Mouse (Mus musculus) CD8-positive naive resting alpha-beta T cell, adult 57 days (primary cell): ENCODE data around the gene G3bp2. TPM values are rescaled to one million over a fixed set of nuclear protein-coding genes. Genes with fewer than 3 reads are reported as not detected.

ENCODE experiments used
- total RNA-seq: library from RNA; stranded (reverse); gene quantifications from one replicate; pipeline ENCODE4 v1.2.4, GENCODE M21; 2023

The G3bp2 gene
- total RNA-seq = 106 TPM

DNA sequence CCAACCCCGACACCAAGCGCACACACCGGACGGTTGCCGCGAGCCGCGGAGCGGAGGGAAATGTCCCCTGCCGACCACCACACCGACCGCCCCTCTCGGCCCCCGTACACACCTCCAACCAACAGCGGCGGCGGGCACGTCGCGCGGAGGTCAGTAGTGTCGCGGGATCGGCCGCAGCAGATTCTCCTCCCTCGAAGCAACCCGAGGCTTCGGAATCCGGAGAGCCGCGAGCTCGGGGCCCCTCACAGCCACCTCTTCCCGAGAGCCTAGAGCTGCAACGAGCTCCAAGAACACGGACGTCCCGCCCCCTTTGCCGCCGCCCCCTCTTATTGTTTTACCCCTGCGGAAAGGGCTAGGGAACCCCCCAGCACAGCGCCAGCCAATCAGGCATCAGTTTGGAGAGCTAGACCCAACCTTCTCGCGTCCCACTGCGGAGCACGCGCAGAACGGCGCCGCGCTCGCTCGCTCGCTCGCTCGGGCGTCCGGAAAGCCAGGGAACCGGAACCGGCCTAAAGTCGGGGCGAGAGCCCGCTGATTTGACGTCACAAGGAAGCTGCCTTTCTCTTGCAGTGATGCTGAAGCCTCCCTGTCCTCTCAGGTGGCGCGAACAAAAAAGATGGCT lies at the start of gene G3bp2:
G3bp2 (minus strand) TSS at position 303 of the 622 bp plus-strand sequence.

GRCm38 (mm10) chr5:92043783-92044182 lies 39.7 kb downstream of the G3bp2 start, which contains the start of gene Cdkl2:
Gene Cdkl2, minus strand, starts transcription at chr5:92043883.

Other genes starting within 250 kb of the G3bp2 start
- 76.5 TPM for gene Rchy1, start 120.7 kb downstream of the G3bp2 start, total RNA-seq
- not detected for gene Odaph, start 96.2 kb downstream of the G3bp2 start, total RNA-seq
- gene Cdkl2, start 39.8 kb downstream of the G3bp2 start, total RNA-seq = 1.0 TPM
- 58.7 TPM for gene Uso1, start 54.2 kb upstream of the G3bp2 start, total RNA-seq
- not detected for gene U90926, start 131.7 kb upstream of the G3bp2 start, total RNA-seq
- not detected for gene Ppef2, start 172.6 kb upstream of the G3bp2 start, total RNA-seq
- gene Naaa, start 194.5 kb upstream of the G3bp2 start, total RNA-seq = 7.2 TPM
- gene Sdad1, start 226.8 kb upstream of the G3bp2 start, total RNA-seq = 83.2 TPM
- 2.4 TPM for gene Cxcl9, start 244.4 kb upstream of the G3bp2 start, total RNA-seq
- 2.4 TPM for gene Art3, start 248.1 kb upstream of the G3bp2 start, total RNA-seq